Mouse (Mus musculus) stomach, embryonic 15.5 days (tissue): ENCODE results near the gene Gdnf. TPM values are rescaled to one million over a fixed set of nuclear protein-coding genes. Genes with fewer than 3 reads are reported as not detected.
A peak's percentile ranks its signal among the peaks of the same experiment; 100 is the strongest.

Source experiments
- ATAC-seq: fragments of 200-750 bp; cut with Nextera tagmentation; 2 replicates; pipeline ENCODE4 v1.8.0; 2017; ENCODE audit warnings: low read depth, moderate number of reproducible peaks, moderate TSS enrichment; ENCODE audit not compliant: insufficient read depth, low FRiP score
- H3K27ac ChIP-seq: fragments of 300-500 bp; sonication (generic); 2 replicates; pipeline ENCODE4 v1.5.1; 2015; ENCODE audit warnings: mild to moderate bottlenecking, inconsistent platforms
- H3K27me3 ChIP-seq: fragments of 300-500 bp; sonication (generic); replicated peaks from 2 replicates; pipeline ENCODE4 v1.6.1; 2015; ENCODE audit warnings: inconsistent platforms
- H3K36me3 ChIP-seq: fragments of 300-500 bp; sonication (generic); 2 replicates; pipeline ENCODE4 v1.6.1; 2015; ENCODE audit warnings: inconsistent platforms
- H3K4me1 ChIP-seq: fragments of 300-500 bp; sonication (generic); 2 replicates; pipeline ENCODE4 v1.6.1; 2015; ENCODE audit warnings: inconsistent platforms
- H3K4me2 ChIP-seq: fragments of 300-500 bp; sonication (generic); 2 replicates; pipeline ENCODE4 v1.6.1; 2015; ENCODE audit warnings: mild to moderate bottlenecking, inconsistent platforms
- H3K4me3 ChIP-seq: fragments of 300-500 bp; sonication (generic); replicated peaks from 2 replicates; pipeline ENCODE4 v1.5.1; 2015; ENCODE audit warnings: inconsistent platforms
- H3K9ac ChIP-seq: fragments of 300-500 bp; sonication (generic); 2 replicates; pipeline ENCODE4 v1.6.1; 2015; ENCODE audit warnings: inconsistent platforms
- H3K9me3 ChIP-seq: fragments of 300-500 bp; sonication (generic); 2 replicates; pipeline ENCODE4 v1.6.1; 2016; ENCODE audit warnings: inconsistent platforms
- WGBS: fragments of 180-500 bp; shearing (Covaris S2); methylation state at CpG from one replicate; pipeline ENCODE4 v1.1.7; 2015; 5-methylcytosine and 5-hydroxymethylcytosine counted together
- polyA plus RNA-seq: library from polyadenylated mRNA; unstranded; fragments of >200 nt; fragmentation: Nextera tagmentation; extraction: Ambion mirVana; gene quantifications from 2 replicates; pipeline ENCODE4 v1.2.1, GENCODE M21; 2015

The Gdnf gene
- polyA plus RNA-seq, result 1.8 and 2.7 TPM in 2 replicates

GRCm38 (mm10) chr15:7810556-7811252 lies at the start of gene Gdnf:
Gene Gdnf, plus strand, starts transcription at chr15:7810846.
- Histone ChIP-seq H3K4me1 (peaks cover 7% of the 10 kb centered on the region), H3K27me3 (peaks cover 51% of the 10 kb centered on the region), H3K4me3 (peak within 1 kb of the TSS; percentile 60), H3K9ac (peak within 1 kb of the TSS; percentile 60), H3K27ac (peak within 1 kb of the TSS; percentile 75), H3K9me3 (no peaks in the 10 kb centered on the region), H3K4me2 (peak within 1 kb of the TSS; percentile 95), H3K36me3 (no peaks in the 10 kb centered on the region)
- peak; percentile 19; the same call in 1 of the 2 replicates for ATAC-seq
- under 1% methylated on average over 73 of the region's 73 CpGs for WGBS

- H3K27ac ChIP-seq, result no peak overlapping the region
- no peaks in the 10 kb centered on the region for H3K9me3 ChIP-seq
- ATAC-seq, result no peak
- no peaks in the 10 kb centered on the region for H3K36me3 ChIP-seq
- 86% methylated on average over 7 of the region's 7 CpGs for WGBS
- H3K4me1 ChIP-seq, result no peaks in the 10 kb centered on the region
- H3K9ac ChIP-seq, result no peak overlapping the region
- no peak overlapping the region for H3K4me3 ChIP-seq
- no peak overlapping the region for H3K4me2 ChIP-seq
- no peaks in the 10 kb centered on the region for H3K27me3 ChIP-seq
Observed at GRCm38 (mm10) chr15:7767166-7767565, 43.5 kb upstream of the Gdnf start.

- Histone ChIP-seq H3K9ac (no peak overlapping the region), H3K4me2 (no peak overlapping the region), H3K27ac (no peak overlapping the region), H3K4me3 (no peak overlapping the region), H3K9me3 (no peaks in the 10 kb centered on the region), H3K4me1 (no peaks in the 10 kb centered on the region), H3K27me3 (no peaks in the 10 kb centered on the region), H3K36me3 (no peaks in the 10 kb centered on the region)
- no peak for ATAC-seq
- 86% methylated on average over 8 of the region's 8 CpGs for WGBS
Observed at GRCm38 (mm10) chr15:7772983-7773382, 37.7 kb upstream of the Gdnf start.

GRCm38 (mm10) chr15:7781517-7781916 lies 29.1 kb upstream of the Gdnf start:
- 88% methylated on average over 5 of the region's 5 CpGs for WGBS
- no peak for ATAC-seq
- Histone ChIP-seq H3K36me3 (no peaks in the 10 kb centered on the region), H3K9ac (no peak overlapping the region), H3K27ac (no peak overlapping the region), H3K4me1 (no peaks in the 10 kb centered on the region), H3K4me2 (no peak overlapping the region), H3K9me3 (no peaks in the 10 kb centered on the region), H3K27me3 (no peaks in the 10 kb centered on the region), H3K4me3 (no peak overlapping the region)

GRCm38 (mm10) chr15:7809841-7810391 lies 730 bp upstream of the Gdnf start:
- H3K4me3 ChIP-seq, result peak overlapping the region; percentile 60
- peak overlapping the region; percentile 60 for H3K9ac ChIP-seq
- no peaks in the 10 kb centered on the region for H3K36me3 ChIP-seq
- peak overlapping the region; percentile 95 for H3K4me2 ChIP-seq
- H3K27me3 ChIP-seq, result peaks cover 43% of the 10 kb centered on the region
- H3K9me3 ChIP-seq, result no peaks in the 10 kb centered on the region
- WGBS, result under 1% methylated on average over 32 of the region's 32 CpGs
- peak overlapping the region; percentile 75 for H3K27ac ChIP-seq
- peaks cover 3% of the 10 kb centered on the region; the same call in 1 of the 2 replicates for H3K4me1 ChIP-seq
- peak; percentile 18; the same call in 1 of the 2 replicates for ATAC-seq

GRCm38 (mm10) chr15:7811253-7811625 lies 593 bp downstream of the Gdnf start:
- peak overlapping the region; percentile 60 for H3K4me3 ChIP-seq
- peak overlapping the region; percentile 75 for H3K27ac ChIP-seq
- H3K4me1 ChIP-seq, result peaks cover 9% of the 10 kb centered on the region
- H3K9me3 ChIP-seq, result no peaks in the 10 kb centered on the region
- ATAC-seq, result no peak
- H3K9ac ChIP-seq, result peak overlapping the region; percentile 60; the same call in 1 of the 2 replicates
- peak overlapping the region; percentile 95 for H3K4me2 ChIP-seq
- peaks cover 53% of the 10 kb centered on the region for H3K27me3 ChIP-seq
- WGBS, result 4% methylated on average over 11 of the region's 11 CpGs
- H3K36me3 ChIP-seq, result no peaks in the 10 kb centered on the region

GRCm38 (mm10) chr15:7811856-7812733 lies 1.4 kb downstream of the Gdnf start:
- H3K4me3 ChIP-seq, result peak overlapping the region; percentile 60
- no peak for ATAC-seq
- H3K9ac ChIP-seq, result no peak overlapping the region
- H3K27ac ChIP-seq, result peak overlapping the region; percentile 75; the same call in 1 of the 2 replicates
- peak overlapping the region; percentile 95 for H3K4me2 ChIP-seq
- peaks cover 9% of the 10 kb centered on the region for H3K4me1 ChIP-seq
- no peaks in the 10 kb centered on the region for H3K36me3 ChIP-seq
- 11% methylated on average over 24 of the region's 24 CpGs for WGBS
- H3K27me3 ChIP-seq, result peaks cover 53% of the 10 kb centered on the region
- H3K9me3 ChIP-seq, result no peaks in the 10 kb centered on the region

GRCm38 (mm10) chr15:7812872-7813530 lies 2.4 kb downstream of the Gdnf start:
- Histone ChIP-seq H3K36me3 (no peaks in the 10 kb centered on the region), H3K27me3 (peaks cover 48% of the 10 kb centered on the region), H3K27ac (no peak overlapping the region), H3K4me1 (peaks cover 9% of the 10 kb centered on the region), H3K9me3 (no peaks in the 10 kb centered on the region), H3K9ac (no peak overlapping the region), H3K4me3 (peak overlapping the region; percentile 60), H3K4me2 (peak overlapping the region; percentile 95)
- under 1% methylated on average over 41 of the region's 41 CpGs for WGBS
- ATAC-seq, result no peak

GRCm38 (mm10) chr15:7813531-7814370 lies 3.1 kb downstream of the Gdnf start:
- peak overlapping the region; percentile 38; the same call in 1 of the 2 replicates for H3K9ac ChIP-seq
- WGBS, result 1% methylated on average over 41 of the region's 45 CpGs
- peak overlapping the region; percentile 95 for H3K4me2 ChIP-seq
- peak overlapping the region; percentile 60 for H3K4me3 ChIP-seq
- H3K27me3 ChIP-seq, result peaks cover 42% of the 10 kb centered on the region
- no peaks in the 10 kb centered on the region for H3K36me3 ChIP-seq
- ATAC-seq, result no peak
- H3K27ac ChIP-seq, result 0 out of 2 replicates have a peak overlapping the region, but pooled peaks have one; percentile 16
- H3K9me3 ChIP-seq, result no peaks in the 10 kb centered on the region
- peaks cover 9% of the 10 kb centered on the region for H3K4me1 ChIP-seq

GRCm38 (mm10) chr15:7814371-7814680 lies 3.7 kb downstream of the Gdnf start:
- no peaks in the 10 kb centered on the region for H3K36me3 ChIP-seq
- H3K4me3 ChIP-seq, result peak overlapping the region; percentile 60; the same call in 1 of the 2 replicates
- 17% methylated on average over 7 of the region's 7 CpGs for WGBS
- H3K27me3 ChIP-seq, result peaks cover 43% of the 10 kb centered on the region
- no peaks in the 10 kb centered on the region for H3K9me3 ChIP-seq
- H3K4me2 ChIP-seq, result peak overlapping the region; percentile 95
- H3K9ac ChIP-seq, result no peak overlapping the region
- peaks cover 9% of the 10 kb centered on the region for H3K4me1 ChIP-seq
- H3K27ac ChIP-seq, result no peak overlapping the region
- ATAC-seq, result no peak

GRCm38 (mm10) chr15:7814917-7815316 lies 4.3 kb downstream of the Gdnf start:
- H3K27me3 ChIP-seq, result peaks cover 48% of the 10 kb centered on the region
- H3K4me2 ChIP-seq, result peak overlapping the region; percentile 95
- ATAC-seq, result no peak
- peak overlapping the region; percentile 32 for H3K4me3 ChIP-seq
- no peaks in the 10 kb centered on the region for H3K9me3 ChIP-seq
- H3K9ac ChIP-seq, result no peak overlapping the region
- H3K27ac ChIP-seq, result no peak overlapping the region
- WGBS, result 3% methylated on average over 13 of the region's 13 CpGs
- no peaks in the 10 kb centered on the region for H3K36me3 ChIP-seq
- H3K4me1 ChIP-seq, result peaks cover 9% of the 10 kb centered on the region
